Mouse (Mus musculus) hindbrain, embryonic 15.5 days (tissue): ENCODE measurements around the gene Hexim2. TPM values are rescaled to one million over a fixed set of nuclear protein-coding genes. Genes with fewer than 3 reads are reported as not detected.

ENCODE experiments used
- ATAC-seq: fragments of 200-750 bp; cut with Nextera tagmentation; 2 replicates; pipeline ENCODE4 v1.8.0; 2017; ENCODE audit warnings: low read depth, moderate number of reproducible peaks, moderate TSS enrichment; ENCODE audit not compliant: low FRiP score
- H3K27ac ChIP-seq: fragments of 300-500 bp; sonication (generic); replicated peaks from 2 replicates; pipeline ENCODE4 v1.5.1; 2015; ENCODE audit warnings: mild to moderate bottlenecking, inconsistent platforms
- H3K27me3 ChIP-seq: fragments of 300-500 bp; sonication (generic); 2 replicates; pipeline ENCODE4 v1.6.1; 2015; ENCODE audit warnings: control low read depth, inconsistent platforms
- H3K36me3 ChIP-seq: fragments of 300-500 bp; sonication (generic); 2 replicates; pipeline ENCODE4 v1.6.1; 2015; ENCODE audit warnings: control low read depth, inconsistent platforms
- H3K4me1 ChIP-seq: fragments of 300-500 bp; sonication (generic); replicated peaks from 2 replicates; pipeline ENCODE4 v1.6.1; 2015; ENCODE audit warnings: control low read depth, inconsistent platforms
- H3K4me2 ChIP-seq: fragments of 300-500 bp; sonication (generic); 2 replicates; pipeline ENCODE4 v1.6.1; 2015; ENCODE audit warnings: moderate library complexity, mild to moderate bottlenecking, inconsistent platforms
- H3K4me3 ChIP-seq: fragments of 300-500 bp; sonication (generic); 2 replicates; pipeline ENCODE4 v1.5.1; 2015; ENCODE audit warnings: mild to moderate bottlenecking, inconsistent platforms
- H3K9ac ChIP-seq: fragments of 300-500 bp; sonication (generic); 2 replicates; pipeline ENCODE4 v1.6.1; 2015; ENCODE audit warnings: inconsistent platforms
- H3K9me3 ChIP-seq: fragments of 300-500 bp; sonication (generic); 2 replicates; pipeline ENCODE4 v1.6.1; 2016; ENCODE audit warnings: control low read depth, inconsistent platforms
- WGBS: fragments of 180-500 bp; shearing (Covaris S2); methylation state at CpG from one replicate; pipeline ENCODE4 v1.1.7; 2015; 5-methylcytosine and 5-hydroxymethylcytosine counted together
- polyA plus RNA-seq: library from polyadenylated mRNA; unstranded; fragments of >200 nt; fragmentation: Nextera tagmentation; extraction: Ambion mirVana; gene quantifications from 2 replicates; pipeline ENCODE4 v1.2.1, GENCODE M21; 2015

Gene Hexim2
- polyA plus RNA-seq, 1 experiment from 2014 or later = 28.4 TPM

GRCm38 (mm10) chr11:103181349-103181748, 49.1 kb downstream of the Hexim2 start:
- Histone ChIP-seq H3K36me3 (no peaks in the 10 kb centered on the region), H3K27ac (no peak overlapping the region), H3K27me3 (no peaks in the 10 kb centered on the region), H3K9me3 (no peaks in the 10 kb centered on the region), H3K4me1 (no peaks in the 10 kb centered on the region), H3K4me2 (no peak overlapping the region), H3K9ac (no peak overlapping the region), H3K4me3 (no peak overlapping the region)
- ATAC-seq = no peak
- 81% methylated on average over 9 of the region's 9 CpGs for WGBS

GRCm38 (mm10) chr11:103181911-103182310, 49.7 kb downstream of the Hexim2 start:
- no peaks in the 10 kb centered on the region for H3K4me1 ChIP-seq
- no peaks in the 10 kb centered on the region for H3K36me3 ChIP-seq
- H3K27ac ChIP-seq = no peak overlapping the region
- no peak overlapping the region for H3K4me3 ChIP-seq
- WGBS = 89% methylated on average over 3 of the region's 3 CpGs
- no peak overlapping the region for H3K9ac ChIP-seq
- no peak for ATAC-seq
- H3K27me3 ChIP-seq = no peaks in the 10 kb centered on the region
- H3K4me2 ChIP-seq = no peak overlapping the region
- no peaks in the 10 kb centered on the region for H3K9me3 ChIP-seq

DNA sequence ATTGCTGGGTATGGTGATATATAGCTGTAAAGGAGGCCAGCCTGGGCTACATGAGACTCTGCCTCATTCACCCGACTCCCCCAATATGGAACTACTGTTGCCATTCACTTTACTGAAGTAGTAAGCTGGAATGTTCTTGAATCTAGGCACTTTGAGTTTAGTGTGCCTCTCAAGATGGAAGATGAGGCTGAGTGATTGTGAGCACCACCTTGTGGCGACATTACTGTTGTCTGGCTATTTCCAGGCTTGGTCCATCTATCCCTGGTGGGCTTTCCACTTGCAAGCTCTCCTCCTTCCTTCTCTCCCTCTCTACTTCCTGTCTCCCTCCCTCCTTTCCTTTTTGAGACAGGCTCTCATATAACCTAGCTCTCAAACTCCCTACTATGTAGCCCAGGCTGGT, 52.7 kb downstream of the Hexim2 start:
- no peaks in the 10 kb centered on the region for H3K36me3 ChIP-seq
- peaks cover 2% of the 10 kb centered on the region; the same call in 1 of the 2 replicates for H3K27me3 ChIP-seq
- H3K9me3 ChIP-seq = no peaks in the 10 kb centered on the region
- H3K4me2 ChIP-seq = no peak overlapping the region
- no peak for ATAC-seq
- H3K4me1 ChIP-seq = no peaks in the 10 kb centered on the region
- H3K9ac ChIP-seq = no peak overlapping the region
- H3K4me3 ChIP-seq = no peak overlapping the region
- WGBS = 48% methylated on average over 2 of the region's 2 CpGs
- no peak overlapping the region for H3K27ac ChIP-seq

Other genes with a start within 250 kb of the Hexim2 start
- gene Fam187a, start 247.3 kb upstream of the Hexim2 start, polyA plus RNA-seq = 0.13 TPM in 1 of 2 replicates, not detected in the other
- 1.8 and 1.9 TPM in 2 replicates for gene Gfap, start 231.5 kb upstream of the Hexim2 start, polyA plus RNA-seq
- 2.1 and 3.6 TPM in 2 replicates for gene Kif18b, start 207.3 kb upstream of the Hexim2 start, polyA plus RNA-seq
- gene C1ql1, start 185.7 kb upstream of the Hexim2 start, polyA plus RNA-seq = 9.8 and 11.1 TPM in 2 replicates
- 32.4 and 34.7 TPM in 2 replicates for gene Nmt1, start 104.2 kb upstream of the Hexim2 start, polyA plus RNA-seq
- gene Dcakd, start 104.1 kb upstream of the Hexim2 start, polyA plus RNA-seq = 152 and 194 TPM in 2 replicates
- 3.7 and 4.4 TPM in 2 replicates for gene Plcd3, start 30.8 kb upstream of the Hexim2 start, polyA plus RNA-seq
- 11.1 and 13.3 TPM in 2 replicates for gene Acbd4, start 30.7 kb upstream of the Hexim2 start, polyA plus RNA-seq
- 3.7 and 3.9 TPM in 2 replicates for gene Hexim1, start 16.2 kb upstream of the Hexim2 start, polyA plus RNA-seq
- 7.0 and 7.8 TPM in 2 replicates for gene Fmnl1, start 38.7 kb downstream of the Hexim2 start, polyA plus RNA-seq
- 2.3 and 2.6 TPM in 2 replicates for gene 1700023F06Rik, start 76.1 kb downstream of the Hexim2 start, polyA plus RNA-seq
- gene Spata32, start 86.0 kb downstream of the Hexim2 start, polyA plus RNA-seq = 0.99 and 1.4 TPM in 2 replicates
- gene Map3k14, start 135.0 kb downstream of the Hexim2 start, polyA plus RNA-seq = 3.3 and 4.8 TPM in 2 replicates
- gene Arhgap27, start 231.3 kb downstream of the Hexim2 start, polyA plus RNA-seq = 4.6 and 4.9 TPM in 2 replicates